In genomic region chr2:114097627-114098026, GRCm38 (mm10) we compare ENCODE assay signal across 24 mouse cellular contexts. TPM values are rescaled to one million over a fixed set of nuclear protein-coding genes. Genes with fewer than 3 reads are reported as not detected.
A peak's percentile ranks its signal among the peaks of the same experiment; 100 is the strongest.
DNase-seq lines count a peak whose midpoint lies in the region; ATAC-seq lines count a peak whose summit lies in the region.
"Had no signal": no experiment of that assay in that cellular context is flagged by ENCODE, and none has a peak within 500 bp of the region (broad histone marks: within the 10 kb centered on the region; RNA-seq: fewer than 3 reads in every experiment).

No protein-coding gene starts in this region.

- H3K9me3 ChIP-seq in liver, embryonic 11.5 days (ENCODE audit: control insufficient read depth, low read length), result no peaks in the 10 kb centered on the region
- no peaks in the 10 kb centered on the region for H3K9me3 ChIP-seq in midbrain, embryonic 10.5 days (replicated peaks)
- H3K9me3 ChIP-seq: embryonic facial prominence, embryonic 15.5 days; limb, embryonic 10.5 days; neural tube, embryonic 15.5 days had no signal

- H3K36me3 ChIP-seq in liver, embryonic 11.5 days (ENCODE audit: control insufficient read depth, insufficient read depth, low read length), result peaks cover 11% of the 10 kb centered on the region; the same call in 1 of the 2 replicates
- H3K36me3 ChIP-seq in midbrain, embryonic 10.5 days, result peaks cover 39% of the 10 kb centered on the region

- H3K27me3 ChIP-seq in liver, embryonic 11.5 days (replicated peaks; ENCODE audit: control insufficient read depth, insufficient read depth, low read length), result no peaks in the 10 kb centered on the region
- H3K27me3 ChIP-seq in midbrain, embryonic 10.5 days (ENCODE audit: low read depth, poor library complexity, severe bottlenecking), result no peaks in the 10 kb centered on the region
- H3K27me3 ChIP-seq: embryonic facial prominence, embryonic 15.5 days; neural tube, embryonic 15.5 days had no signal

- peak; percentile 28 for DNase-seq in heart, postnatal 4 days
- DNase-seq in heart, adult 8-10 months (ENCODE audit: low spot score), result no peak
- peak; percentile 30 for DNase-seq in c-Kit-positive CD71-positive TER-119-negative erythroid progenitor cells, embryonic 14.5 days (ENCODE audit: low read depth)
- DNase-seq in liver, embryonic 11.5 days (ENCODE audit: low spot score), result no peak
- DNase-seq in frontal cortex, postnatal 14 days (ENCODE audit: low spot score in 2 of 2), result no peak
- DNase-seq in midbrain, embryonic 10.5 days (ENCODE audit: low spot score), result no peak
- DNase-seq: adrenal gland, postnatal 10 days; cerebellum, adult 8-10 months; kidney, adult 8-10 months; kidney, postnatal 14 days; lung, adult 18-20 months; lung, postnatal 10 days; right cerebral cortex, adult 18-20 months; right cerebral cortex, postnatal 4 days; thymus, postnatal 14 days had no signal

- ATAC-seq in liver, embryonic 11.5 days (replicated peaks; ENCODE audit: low FRiP score), result peak; percentile 84
- peak; percentile 57 for ATAC-seq in megakaryocyte progenitor cell, adult 5-6 weeks (replicated peaks; ENCODE audit: poor library complexity)
- ATAC-seq: activated CD4-positive, CD25-positive, alpha-beta regulatory T cell, adult 4 months; forebrain, embryonic 14.5 days had no signal

- H3K9ac ChIP-seq in liver, embryonic 11.5 days (ENCODE audit: low read depth, low read length), result no peak overlapping the region
- H3K9ac ChIP-seq: embryonic facial prominence, embryonic 15.5 days; neural tube, embryonic 15.5 days had no signal

- whole genome bisulfite sequencing in liver, embryonic 11.5 days, result 61% methylated on average over 4 of the region's 4 CpGs
- WGBS in midbrain, embryonic 10.5 days, result 87% methylated on average over 4 of the region's 4 CpGs

- no peak overlapping the region for H3K4me3 ChIP-seq in liver, embryonic 11.5 days (ENCODE audit: low read depth, low read length)
- no peak overlapping the region for H3K4me3 ChIP-seq in midbrain, embryonic 10.5 days
- H3K4me3 ChIP-seq: embryonic facial prominence, embryonic 15.5 days; limb, embryonic 10.5 days; neural tube, embryonic 15.5 days had no signal

- no peaks in the 10 kb centered on the region for H3K4me1 ChIP-seq in liver, embryonic 11.5 days (replicated peaks; ENCODE audit: control insufficient read depth, insufficient read depth, low read length)
- no peaks in the 10 kb centered on the region for H3K4me1 ChIP-seq in midbrain, embryonic 10.5 days
- H3K4me1 ChIP-seq: embryonic facial prominence, embryonic 15.5 days; limb, embryonic 10.5 days had no signal

- H3K27ac ChIP-seq in liver, embryonic 11.5 days (ENCODE audit: low read depth, low read length), result no peak overlapping the region
- H3K27ac ChIP-seq in midbrain, embryonic 10.5 days (replicated peaks), result no peak overlapping the region
- H3K27ac ChIP-seq: embryonic facial prominence, embryonic 15.5 days; limb, embryonic 10.5 days; neural tube, embryonic 15.5 days had no signal

- H3K4me2 ChIP-seq in liver, embryonic 11.5 days, result no peak overlapping the region
- H3K4me2 ChIP-seq: embryonic facial prominence, embryonic 15.5 days; midbrain, embryonic 11.5 days; neural tube, embryonic 15.5 days had no signal

RNA-seq across cellular contexts. Expression of gene Actc1, which starts 44.3 kb away (rescaled TPM):
- over 10,000 TPM; 17,542 to 18,879 TPM for total RNA-seq in heart, postnatal 4 days (2021)
- total RNA-seq in heart, adult 8-10 months (2022), result over 10,000 TPM in 3 of 4 experiments, 1,000 to 10,000 TPM in 1; 8,568 to 14,785 (median 13,606) TPM
- 40.9 and 96.3 TPM in 2 replicates for polyA plus RNA-seq in liver, embryonic 11.5 days (2014; fragmentation: Nextera tagmentation; extraction: Ambion mirVana)
- total RNA-seq in megakaryocyte progenitor cell, adult 5-6 weeks (2015), result not detected in 2 replicates
- total RNA-seq in megakaryocyte progenitor cell, adult 5-6 weeks (2017), result not detected in 2 replicates
- polyA plus RNA-seq in midbrain, embryonic 10.5 days (2016; fragmentation: Nextera tagmentation; extraction: Ambion mirVana), result 3.1 and 3.6 TPM in 2 replicates
- total RNA-seq: layer of hippocampus, adult 18-20 months; layer of hippocampus, postnatal 14 days had no signal
- polyA plus RNA-seq: activated CD4-positive, CD25-positive, alpha-beta regulatory T cell, adult 4 months had no signal

Comparison
In these comparisons a context has a peak if more than half of its experiments do, and no peak if none do; other contexts are left out.
1. DNase-seq: peak in heart, postnatal 4 days (single experiment) and c-Kit-positive CD71-positive TER-119-negative erythroid progenitor cells, embryonic 14.5 days (single experiment); none in heart, adult 8-10 months (single experiment), liver, embryonic 11.5 days (single experiment), frontal cortex, postnatal 14 days (0 of 2) and midbrain, embryonic 10.5 days (single experiment).
2. RNA of gene Actc1, which starts 44.3 kb away (total RNA-seq): 17,542 to 18,879 TPM in heart, postnatal 4 days and 8,568 to 14,785 TPM in heart, adult 8-10 months; not detected in megakaryocyte progenitor cell, adult 5-6 weeks; every median in the first group is over 1,000 times any median in the second.